Mouse (Mus musculus) adipose tissue, adult 10 weeks (tissue): ENCODE measurements around the gene Coa6. TPM values are rescaled to one million over a fixed set of nuclear protein-coding genes. Genes with fewer than 3 reads are reported as not detected.

Source experiments
- polyA plus RNA-seq: library from polyadenylated mRNA; stranded (reverse); fragments of 350-450 nt; fragmentation: Illumina TruSeq; extraction: RNeasy Lipid Tissue Mini Kit (QIAGEN cat#74804); gene quantifications from one replicate; pipeline ENCODE4 v1.2.3, GENCODE M21; 2014; ENCODE audit warnings: low read depth, low replicate concordance

The Coa6 gene
- 26.3 TPM for polyA plus RNA-seq

DNA sequence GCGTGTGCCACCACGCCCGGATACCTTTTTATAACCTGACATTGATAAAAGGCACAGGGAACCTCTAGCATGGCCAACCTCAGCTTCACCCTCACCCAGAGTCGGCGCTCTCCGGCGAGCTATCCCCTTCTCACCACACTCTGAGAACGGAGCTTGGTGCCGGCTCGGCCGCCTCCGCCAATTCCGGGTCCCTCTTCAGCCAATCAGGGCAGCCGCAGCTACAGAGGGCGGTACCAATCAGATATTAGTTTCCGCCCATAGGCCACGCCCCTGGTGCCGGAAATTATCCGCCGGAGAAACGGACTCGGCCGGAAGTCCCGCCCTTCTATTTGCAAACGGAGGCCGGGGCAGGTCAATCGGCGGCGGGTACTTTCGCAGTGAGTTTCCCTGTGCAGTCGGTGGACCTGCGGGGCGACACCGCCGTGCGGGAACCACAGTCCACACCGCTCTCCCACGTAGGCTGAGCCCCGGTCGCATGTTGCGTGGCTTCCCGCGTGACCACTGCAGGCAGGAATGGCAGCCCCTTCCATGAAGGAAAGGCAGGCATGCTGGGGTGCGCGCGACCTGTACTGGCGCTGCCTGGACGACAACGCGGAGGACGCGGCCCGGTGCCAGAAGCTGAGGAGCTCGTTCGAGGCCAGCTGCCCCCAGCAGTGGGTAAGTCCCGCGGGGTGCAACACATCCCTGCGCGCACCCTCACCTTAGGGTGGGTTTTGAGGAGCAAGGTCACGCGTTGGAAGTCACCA is at the start of gene Coa6:
TSS of gene Coa6 (plus strand) at position 342 of the 746 bp plus-strand sequence.

DNA sequence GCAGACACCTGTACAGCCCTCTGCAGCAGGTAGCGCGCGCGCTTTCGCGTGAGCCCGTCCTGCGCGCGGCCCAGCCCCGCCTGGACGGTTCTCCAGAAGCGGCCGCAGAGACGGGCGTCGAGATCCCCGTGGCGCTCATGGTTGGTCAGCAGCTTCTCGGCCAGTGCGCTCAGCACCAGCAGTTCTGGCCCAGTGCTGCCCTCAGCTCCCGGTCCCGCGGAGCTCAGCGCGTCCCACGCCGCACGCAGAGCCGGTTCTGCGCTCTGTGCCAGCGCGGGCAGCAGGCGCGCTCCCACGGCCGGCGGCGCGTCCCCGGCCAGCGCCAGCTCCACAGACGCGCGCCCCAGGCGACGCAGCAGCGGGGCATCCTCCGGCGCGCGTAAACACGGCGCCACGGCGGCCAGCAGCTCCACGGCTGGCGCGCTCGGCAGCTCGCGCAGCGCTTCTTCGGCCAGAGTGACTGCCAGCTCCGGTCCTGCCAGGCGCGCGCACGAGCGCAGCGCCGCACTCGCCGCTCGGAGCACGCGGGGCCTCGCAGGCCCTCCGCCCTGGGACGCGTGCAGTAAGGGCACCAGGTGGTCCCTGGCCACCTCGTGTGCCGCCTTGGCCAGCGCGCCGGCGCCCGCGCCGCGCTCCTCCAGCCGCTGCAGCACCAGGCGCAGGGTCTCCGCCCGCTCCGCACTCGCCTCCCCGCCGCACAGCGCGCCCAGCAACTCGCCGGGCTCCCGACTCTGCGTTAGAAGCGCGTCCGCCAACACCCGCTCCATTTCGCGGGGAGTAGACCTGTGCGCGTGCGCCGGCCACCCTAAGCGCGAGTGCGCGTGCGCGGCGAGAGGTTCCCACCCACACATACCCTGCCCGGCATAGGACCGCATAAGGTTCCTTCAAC is 52.2 kb downstream of the Coa6 start, which contains the start of gene Tarbp1:
TSS of gene Tarbp1 (minus strand) at position 767 of the 889 bp plus-strand sequence.

Other genes starting within 250 kb of the Coa6 start
- gene Slc35f3, start 124.0 kb upstream of the Coa6 start, polyA plus RNA-seq: 1.9 TPM
- 3.1 TPM for gene Tarbp1, start 52.5 kb downstream of the Coa6 start, polyA plus RNA-seq
- 18.9 TPM for gene Irf2bp2, start 171.5 kb downstream of the Coa6 start, polyA plus RNA-seq